Mouse (Mus musculus): ENCODE measurements around the gene Bcl2l11.

GRCm38 (mm10) chr2:128189691-128190090 lies 63.9 kb downstream of the Bcl2l11 start:
- TF ChIP-seq TAL1 (IDR thresholded peaks at IDR 0.05; ENCODE audit: low read length) (no peak), GATA1 (IDR thresholded peaks at IDR 0.05; ENCODE audit: low read length) (no peak)
